Mouse (Mus musculus): ENCODE results near the gene Slc25a34.

Slc25a34 gene

DNA sequence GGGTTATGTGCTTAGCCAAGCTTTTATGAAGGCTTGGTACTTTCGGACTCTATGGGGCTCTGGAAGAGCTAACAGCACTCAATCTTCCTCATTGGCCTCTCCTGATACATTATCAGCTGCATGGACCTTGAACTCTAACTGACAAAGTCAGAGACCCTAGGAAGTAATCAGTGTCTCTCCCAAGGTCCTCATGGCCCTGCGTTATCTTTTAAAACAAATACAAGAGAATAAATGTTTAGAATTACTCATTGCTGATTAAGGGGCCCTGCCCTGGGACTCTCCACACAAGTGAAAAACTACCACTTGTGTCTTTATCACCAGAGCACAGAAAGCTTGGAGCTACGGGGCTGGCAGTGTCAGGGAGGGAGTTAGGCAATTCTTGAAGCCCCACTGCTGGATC lies 44.8 kb downstream of the Slc25a34 start:
- no peak for DNase-seq

DNA sequence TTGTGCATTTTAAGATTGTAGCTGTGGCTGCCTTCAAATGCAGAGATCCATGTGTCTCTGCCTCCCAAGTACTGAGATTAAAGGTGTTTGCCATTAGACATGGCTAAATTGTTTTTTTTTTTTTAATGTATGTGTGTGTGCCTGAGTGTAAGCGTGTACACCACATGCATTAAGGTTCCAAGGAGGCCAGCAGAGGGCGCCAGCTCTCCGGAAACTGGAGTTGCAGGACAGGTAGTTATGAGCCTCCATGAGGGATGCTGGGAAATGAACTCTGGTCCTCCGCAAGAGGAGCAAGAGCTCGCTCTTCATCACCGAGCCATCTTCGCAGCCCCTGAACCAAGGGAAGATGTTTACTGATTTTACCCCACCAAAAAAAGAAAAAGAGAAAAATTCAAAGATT lies 46.7 kb downstream of the Slc25a34 start:
- no peak for DNase-seq

DNA sequence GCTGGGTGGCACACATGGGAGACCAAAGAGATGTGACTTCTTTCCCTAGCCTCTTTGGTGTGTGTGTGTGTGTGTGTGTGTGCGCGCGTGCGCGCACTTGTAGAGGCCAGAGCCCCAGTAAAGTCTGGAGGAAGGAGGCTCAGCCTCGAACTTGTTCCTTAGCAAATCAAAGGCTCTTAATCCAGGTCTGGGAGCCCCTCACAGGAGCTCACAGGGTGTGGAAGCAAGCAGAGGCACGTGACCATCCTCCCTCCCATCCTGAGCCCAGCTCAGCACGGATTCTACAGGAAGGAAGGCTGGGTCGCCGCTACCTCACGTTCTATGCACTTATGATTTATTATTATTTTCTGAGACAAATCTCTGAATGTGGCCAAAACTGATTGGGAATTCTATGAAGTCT lies 47.2 kb downstream of the Slc25a34 start:
- DNase-seq = no peak

DNA sequence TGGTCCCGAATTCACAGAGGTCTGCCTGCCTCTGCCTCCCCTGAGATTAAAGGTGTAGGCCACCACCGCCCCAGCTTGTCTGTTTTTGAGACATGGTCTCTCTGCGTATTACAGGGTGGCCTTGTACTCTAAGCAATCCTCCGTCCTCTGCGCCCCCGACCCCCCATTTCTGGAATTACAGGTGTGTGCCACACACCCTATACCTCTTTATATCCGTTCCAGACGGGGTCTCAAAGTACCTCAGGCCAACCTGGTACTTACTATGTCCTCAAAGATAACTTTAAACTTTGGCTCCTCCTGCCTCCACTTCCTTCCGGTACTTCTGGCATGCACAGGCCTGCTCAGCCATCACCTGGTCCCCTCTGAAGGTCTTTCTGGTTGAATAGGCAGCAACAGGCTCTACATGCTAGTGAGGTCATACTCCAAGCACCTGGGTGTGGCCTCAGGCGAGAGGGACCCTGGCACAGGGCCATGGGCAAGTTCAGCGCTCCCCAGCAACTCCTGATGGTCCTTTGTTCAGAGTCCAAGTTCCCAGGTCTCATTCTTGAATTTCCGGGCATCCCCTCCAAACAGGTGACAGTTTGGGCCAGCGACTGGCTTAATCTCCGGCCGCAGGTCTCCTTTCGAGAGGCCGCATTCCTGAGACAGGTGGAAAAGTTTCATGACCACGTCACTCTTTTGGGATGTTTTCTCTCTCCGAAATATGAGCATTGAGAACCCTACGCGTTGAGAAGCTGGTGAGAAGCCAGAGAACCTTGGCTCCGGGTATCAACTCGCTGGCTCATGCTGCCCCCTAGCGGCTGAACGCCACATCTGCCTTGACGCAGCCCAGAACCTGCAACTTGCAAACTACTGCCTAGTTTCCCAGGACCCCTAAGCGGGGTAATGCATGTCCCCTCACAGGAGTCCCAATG lies 48.6 kb downstream of the Slc25a34 start:
- peak; percentile 61 to 83 for DNase-seq

DNA sequence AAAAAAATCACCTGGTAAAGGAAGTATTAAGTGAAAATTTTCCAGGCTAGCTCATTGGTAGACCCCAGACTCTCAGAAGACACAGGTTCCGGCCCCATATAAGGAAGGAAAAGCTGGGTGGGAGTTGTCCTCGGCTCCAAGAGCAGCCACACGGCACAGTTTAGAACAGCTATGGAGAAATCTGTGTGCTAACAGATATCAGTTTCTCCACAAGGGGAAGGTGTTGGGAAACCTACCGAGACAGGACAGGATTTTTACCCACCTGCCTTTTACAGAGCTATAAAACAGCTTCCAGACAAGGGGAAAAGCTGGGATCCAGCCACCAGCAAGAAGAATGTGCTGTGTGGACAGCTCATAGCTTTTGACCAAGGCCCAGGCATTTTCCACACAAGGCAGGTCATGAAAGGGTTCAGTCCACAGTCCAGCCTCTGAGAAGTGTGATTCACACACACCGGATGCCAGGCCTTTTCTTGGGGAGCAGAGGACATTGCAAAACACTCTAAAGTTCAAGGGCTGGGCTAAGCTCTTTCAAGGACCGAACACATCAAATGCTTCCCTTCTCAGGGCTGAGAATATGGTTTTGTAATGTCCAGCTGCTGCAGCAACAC lies 50.2 kb downstream of the Slc25a34 start:
- no peak for DNase-seq

DNA sequence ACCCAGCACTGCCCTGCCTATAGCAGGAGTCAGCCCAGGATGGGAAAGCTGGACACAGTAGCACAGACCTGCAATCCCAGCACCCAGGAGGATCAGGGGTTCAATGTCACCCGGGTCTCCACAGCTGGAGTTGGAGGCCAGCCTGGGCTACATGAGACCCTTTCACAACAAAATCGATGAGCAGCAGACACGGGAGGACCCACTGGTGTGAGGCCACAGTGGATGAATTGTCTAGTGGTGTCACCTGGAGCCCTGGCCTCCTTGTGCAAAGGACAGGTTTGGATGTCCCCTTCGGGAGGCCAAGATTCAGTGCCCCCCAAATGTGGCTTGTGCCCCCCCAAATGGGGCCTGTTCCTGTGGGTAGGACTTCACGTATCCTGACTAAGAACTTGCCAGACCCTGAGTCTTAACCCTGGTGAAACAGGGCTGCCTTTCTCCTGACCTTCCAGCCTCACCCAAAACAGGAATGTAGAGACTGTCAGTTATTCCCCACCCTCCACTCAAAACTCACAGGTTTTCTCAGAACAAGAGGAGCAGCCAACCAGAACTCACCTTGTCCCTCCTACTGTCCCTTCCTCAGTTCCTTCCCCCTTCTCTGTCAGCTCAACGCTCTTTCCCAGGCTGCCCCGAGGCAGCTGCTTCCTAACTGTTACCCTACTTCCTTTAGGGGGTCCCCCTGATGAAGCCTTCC lies 50.8 kb downstream of the Slc25a34 start:
- DNase-seq = no peak

DNA sequence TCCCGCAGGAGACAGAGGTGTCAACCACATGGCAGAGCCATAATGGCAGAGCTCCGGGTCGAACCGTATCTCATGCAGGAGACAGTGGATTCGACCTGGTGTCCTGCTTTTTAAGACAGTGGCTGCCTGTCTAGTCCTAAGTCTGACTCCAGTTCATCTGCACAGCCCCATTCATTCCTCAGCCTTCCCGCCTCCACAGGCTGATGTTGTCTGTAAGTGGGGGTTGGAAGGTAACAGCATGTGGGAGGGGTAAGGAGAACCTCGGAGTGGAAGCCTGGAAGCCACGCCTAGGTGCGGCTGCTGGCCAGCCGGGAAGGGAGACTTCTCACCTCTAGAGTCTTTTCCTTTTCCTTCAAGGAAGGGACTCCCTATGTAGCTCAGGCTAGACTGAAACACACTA lies 51.7 kb downstream of the Slc25a34 start:
- DNase-seq = no peak

DNA sequence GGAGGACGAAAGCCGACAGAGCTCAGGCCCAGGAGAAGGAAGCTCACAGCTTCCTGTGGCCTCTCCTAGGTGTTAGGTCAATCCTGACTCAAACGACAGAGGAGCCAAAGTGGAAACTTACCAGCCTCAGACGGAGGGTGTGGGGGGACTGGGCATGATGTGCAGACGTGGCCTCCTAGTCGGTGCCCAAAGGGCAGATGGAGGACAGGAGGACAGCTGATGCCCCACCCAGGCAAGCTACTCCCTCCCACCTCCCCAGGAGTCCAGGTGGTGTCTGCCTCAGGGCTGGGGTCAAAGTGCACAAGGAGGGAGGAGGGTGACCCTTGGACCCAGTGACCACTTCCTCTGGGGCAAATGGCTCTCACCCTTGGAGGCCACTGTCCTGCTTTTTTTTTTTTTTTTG lies 52.3 kb downstream of the Slc25a34 start:
- DNase-seq = no peak

DNA sequence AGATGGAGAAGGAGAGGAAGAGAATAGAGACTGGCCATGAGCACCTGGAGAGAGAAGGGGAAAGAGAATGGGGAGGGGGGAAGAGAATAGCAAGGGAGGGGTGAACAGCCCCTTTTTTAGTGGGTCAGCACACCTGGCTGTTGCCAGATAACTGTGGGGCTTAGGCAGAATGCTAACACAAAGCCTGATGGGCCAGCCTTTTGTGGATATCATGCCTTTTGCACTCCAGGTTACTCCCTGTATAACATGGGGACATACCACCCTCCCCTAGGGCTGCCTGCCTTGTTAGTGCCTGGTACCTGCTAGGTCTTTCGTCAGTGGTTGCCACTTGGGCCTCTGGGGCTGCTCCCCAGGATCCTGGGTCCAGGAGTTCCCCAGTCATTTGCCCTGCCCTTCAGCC lies 52.8 kb downstream of the Slc25a34 start:
- no peak for DNase-seq

DNA sequence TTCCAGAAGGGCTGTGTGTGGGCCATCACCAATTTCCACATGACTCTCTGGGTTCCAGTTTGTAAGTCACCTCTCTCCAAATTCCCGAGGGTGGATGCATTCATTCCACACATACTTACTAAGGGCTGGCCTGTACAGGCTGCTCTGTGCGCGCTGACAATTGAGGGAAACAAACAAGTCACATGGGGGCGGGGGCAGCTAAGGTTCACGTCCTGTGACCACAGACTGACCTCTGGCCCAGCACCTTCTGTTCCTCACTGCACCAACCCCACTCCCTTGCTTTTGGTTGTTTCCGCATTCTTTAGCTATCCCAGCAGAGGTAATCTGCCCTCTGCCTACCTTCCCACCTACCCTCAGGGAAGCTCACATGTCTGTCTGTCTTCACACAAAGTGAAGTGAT lies 53.6 kb downstream of the Slc25a34 start:
- no peak for DNase-seq

DNA sequence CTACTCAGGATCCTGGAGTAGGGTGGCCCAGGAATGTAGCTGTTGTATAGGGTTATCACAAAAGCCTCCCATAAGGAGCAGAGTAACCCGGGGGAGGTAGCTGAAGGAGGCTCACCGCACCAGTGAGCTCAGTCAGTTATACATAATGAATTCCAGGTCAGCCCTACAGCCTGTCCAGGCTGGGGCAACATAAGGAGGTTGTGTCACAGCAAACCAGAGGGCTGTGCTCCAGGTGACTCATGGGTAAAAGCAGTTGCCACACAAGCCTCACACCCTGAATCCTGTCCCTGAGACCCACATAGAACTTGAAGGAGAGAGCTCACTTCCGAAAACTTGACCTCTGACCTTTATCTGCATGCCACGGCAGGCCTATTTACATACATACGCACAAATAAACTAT lies 54.7 kb downstream of the Slc25a34 start:
- no peak for DNase-seq
